Mouse (Mus musculus): ENCODE results near the gene Kcnq5.

DNA sequence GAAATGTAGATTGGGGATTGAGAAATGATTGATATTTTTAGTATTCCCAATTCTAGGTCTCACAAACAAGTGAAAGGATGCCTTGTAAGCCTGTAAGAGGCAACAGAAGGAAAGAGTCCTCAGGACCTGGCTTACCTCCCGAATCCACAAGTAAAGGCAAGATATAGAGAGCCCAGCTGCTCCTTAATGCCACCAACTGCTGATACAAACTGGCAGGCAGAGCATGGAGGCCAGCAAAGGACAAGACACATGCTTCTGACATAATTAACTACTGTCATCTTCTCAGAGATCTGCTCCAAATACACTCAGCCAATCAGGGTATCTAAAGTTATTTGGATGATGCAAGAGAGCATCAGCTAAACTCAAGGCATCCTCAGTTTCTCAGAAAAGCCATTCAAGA, 93.3 kb downstream of the Kcnq5 start:
- TF ChIP-seq CTCF (conservative IDR thresholded peaks at IDR 0.05; ENCODE audit: insufficient read depth, insufficient read length, low read depth, low read length) (no peak), POLR2A (IDR thresholded peaks at IDR 0.05; ENCODE audit: low read depth, low read length) (no peak)

Measured in kidney, adult 2 months (tissue).